In the genomic region with DNA sequence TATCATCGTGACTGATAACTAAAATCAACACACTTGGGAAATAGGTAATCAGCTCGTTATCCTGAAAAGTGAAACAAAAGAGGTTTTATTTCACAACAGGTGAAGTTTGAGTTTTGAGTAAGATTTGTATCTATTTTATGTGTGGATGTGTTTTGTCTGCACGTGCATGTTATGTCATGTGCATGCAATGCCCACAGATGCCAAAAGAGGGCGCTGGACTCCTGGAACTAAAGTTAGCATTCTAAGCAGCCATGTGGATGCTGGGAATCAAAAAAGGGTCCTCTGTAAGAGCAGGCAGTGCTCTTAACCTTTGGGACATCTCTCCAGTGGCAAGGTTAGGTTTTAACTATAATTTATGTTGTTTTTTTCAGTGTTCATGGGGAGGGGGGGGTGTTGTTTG, we compare ENCODE assay signal across 21 mouse cellular contexts. TPM values are rescaled to one million over a fixed set of nuclear protein-coding genes. Genes with fewer than 3 reads are reported as not detected.
DNase-seq lines count a peak whose midpoint lies in the region; ATAC-seq and TF ChIP-seq lines count a peak whose summit lies in the region.
"Had no signal": no experiment of that assay in that cellular context is flagged by ENCODE, and none has a peak within 500 bp of the region (broad histone marks: within the 10 kb centered on the region; RNA-seq: fewer than 3 reads in every experiment).

No protein-coding gene starts in this region.

- H3K4me2 ChIP-seq in kidney, postnatal 0 days (ENCODE audit: low read length), result no peak overlapping the region
- no peak overlapping the region for H3K4me2 ChIP-seq in kidney, embryonic 16.5 days (replicated peaks; ENCODE audit: low read depth, low read length)
- H3K4me2 ChIP-seq in stomach, postnatal 0 days (replicated peaks; ENCODE audit: low read depth), result no peak overlapping the region
- H3K4me2 ChIP-seq: limb, embryonic 13.5 days; midbrain, embryonic 11.5 days had no signal

- 0 out of 2 replicates have a peak, but pooled peaks cover 4% of the 10 kb centered on the region for H3K4me1 ChIP-seq in kidney, postnatal 0 days (replicated peaks; ENCODE audit: insufficient read depth, low read length)
- H3K4me1 ChIP-seq in kidney, embryonic 16.5 days (ENCODE audit: insufficient read depth, low read length), result peaks cover 18% of the 10 kb centered on the region; the same call in 1 of the 2 replicates
- H3K4me1 ChIP-seq in thymus, adult 2 months (replicated peaks; ENCODE audit: control insufficient read depth, insufficient read depth, low read length), result no peaks in the 10 kb centered on the region
- H3K4me1 ChIP-seq in stomach, postnatal 0 days (replicated peaks; ENCODE audit: control insufficient read depth, insufficient read depth), result no peaks in the 10 kb centered on the region
- H3K4me1 ChIP-seq: heart, embryonic 10.5 days had no signal

- H3K27me3 ChIP-seq in kidney, postnatal 0 days (ENCODE audit: insufficient read depth, low read length), result no peaks in the 10 kb centered on the region
- H3K27me3 ChIP-seq in kidney, embryonic 16.5 days (ENCODE audit: insufficient read depth, low read length), result peaks cover 5% of the 10 kb centered on the region; the same call in 1 of the 2 replicates
- no peaks in the 10 kb centered on the region for H3K27me3 ChIP-seq in thymus, adult 2 months (ENCODE audit: control insufficient read depth, insufficient read depth, low read length)
- H3K27me3 ChIP-seq in stomach, postnatal 0 days (ENCODE audit: control insufficient read depth, insufficient read depth, low read length), result no peaks in the 10 kb centered on the region

- H3K9ac ChIP-seq in kidney, postnatal 0 days (ENCODE audit: low read depth, low read length), result no peak overlapping the region
- no peak overlapping the region for H3K9ac ChIP-seq in kidney, embryonic 16.5 days (replicated peaks; ENCODE audit: low read length)
- no peak overlapping the region for H3K9ac ChIP-seq in stomach, postnatal 0 days (ENCODE audit: low read length)
- H3K9ac ChIP-seq: limb, embryonic 13.5 days had no signal

- no peaks in the 10 kb centered on the region for H3K9me3 ChIP-seq in kidney, postnatal 0 days (replicated peaks; ENCODE audit: low read length)
- H3K9me3 ChIP-seq in kidney, embryonic 16.5 days (ENCODE audit: low read length), result no peaks in the 10 kb centered on the region
- no peaks in the 10 kb centered on the region for H3K9me3 ChIP-seq in stomach, postnatal 0 days (ENCODE audit: control insufficient read depth, low read length)
- H3K9me3 ChIP-seq: embryonic facial prominence, embryonic 10.5 days; heart, embryonic 10.5 days; limb, embryonic 13.5 days had no signal

- TF ChIP-seq POLR2A in thymus, adult 2 months (IDR thresholded peaks at IDR 0.05; ENCODE audit: control insufficient read depth, extremely low read depth, insufficient read depth, low read length, poor library complexity), result no peak

- no peak overlapping the region for H3K4me3 ChIP-seq in kidney, postnatal 0 days (replicated peaks; ENCODE audit: low read depth, low read length)
- no peak overlapping the region for H3K4me3 ChIP-seq in kidney, embryonic 16.5 days (ENCODE audit: low read length)
- no peak overlapping the region for H3K4me3 ChIP-seq in thymus, adult 2 months (ENCODE audit: control insufficient read depth, insufficient read depth, low read length)
- H3K4me3 ChIP-seq in stomach, postnatal 0 days (ENCODE audit: low read depth, low read length), result no peak overlapping the region
- H3K4me3 ChIP-seq: embryonic facial prominence, embryonic 10.5 days; heart, embryonic 10.5 days; limb, embryonic 13.5 days; myocyte had no signal

- TF ChIP-seq EP300 in stomach, postnatal 0 days (optimal IDR thresholded peaks at IDR 0.05), result no peak

- no peaks in the 10 kb centered on the region for H3K36me3 ChIP-seq in kidney, postnatal 0 days (ENCODE audit: insufficient read depth, low read length)
- H3K36me3 ChIP-seq in kidney, embryonic 16.5 days (ENCODE audit: insufficient read depth, low read length), result no peaks in the 10 kb centered on the region
- H3K36me3 ChIP-seq in thymus, adult 2 months (ENCODE audit: control insufficient read depth, insufficient read depth, low read length), result no peaks in the 10 kb centered on the region
- no peaks in the 10 kb centered on the region for H3K36me3 ChIP-seq in stomach, postnatal 0 days (ENCODE audit: control insufficient read depth, insufficient read depth, low read length)
- H3K36me3 ChIP-seq: embryonic facial prominence, embryonic 10.5 days; heart, embryonic 10.5 days; limb, embryonic 13.5 days had no signal

- DNase-seq in kidney, postnatal 0 days (ENCODE audit: low spot score), result no peak
- peak; percentile 9 for DNase-seq in thymus, postnatal 0 days (ENCODE audit: low spot score)
- DNase-seq in thymus, adult 2 months, result no peak
- peak; percentile 61 for DNase-seq in MEL-GATA-1-ER (ENCODE audit: extremely low read depth, low read depth)
- no peak for DNase-seq in stomach, postnatal 0 days (ENCODE audit: low spot score)
- DNase-seq in spleen, postnatal 36 days (ENCODE audit: low spot score in 2 of 2), result no peak
- DNase-seq in layer of hippocampus, adult 9-10 months (ENCODE audit: low spot score), result no peak
- DNase-seq: cerebellum, adult 8-10 months; heart, postnatal 36 days; kidney, postnatal 25 days; lung, postnatal 14 days; right cerebral cortex, postnatal 14 days; thymus, postnatal 14 days had no signal

- WGBS in kidney, postnatal 0 days, result 84% methylated on average over 4 of the region's 4 CpGs
- 82% methylated on average over 4 of the region's 4 CpGs for WGBS in kidney, embryonic 16.5 days
- 87% methylated on average over 4 of the region's 4 CpGs for WGBS in thymus, adult 2 months
- 74% methylated on average over 4 of the region's 4 CpGs for WGBS in stomach, postnatal 0 days

- H3K27ac ChIP-seq in kidney, postnatal 0 days, result no peak overlapping the region
- H3K27ac ChIP-seq in kidney, embryonic 16.5 days (ENCODE audit: low read length), result no peak overlapping the region
- H3K27ac ChIP-seq in thymus, adult 2 months (ENCODE audit: control insufficient read depth, insufficient read depth, low read length), result no peak overlapping the region
- H3K27ac ChIP-seq in stomach, postnatal 0 days (replicated peaks), result no peak overlapping the region
- H3K27ac ChIP-seq: embryonic facial prominence, embryonic 10.5 days; heart, embryonic 10.5 days; limb, embryonic 13.5 days had no signal

- ATAC-seq in kidney, postnatal 0 days (replicated peaks; ENCODE audit: low FRiP score, low read depth), result no peak
- no peak for ATAC-seq in kidney, embryonic 16.5 days (ENCODE audit: low FRiP score, low TSS enrichment)
- ATAC-seq in stomach, postnatal 0 days (ENCODE audit: low FRiP score, low TSS enrichment), result no peak
- ATAC-seq: activated CD4-positive, CD25-positive, alpha-beta regulatory T cell, adult 4 months; inflammation-experienced regulatory T-cells, adult 6 months had no signal

- peak; percentile 36; the same call in 1 of the 2 replicates for TF ChIP-seq CTCF in kidney, postnatal 0 days (IDR thresholded peaks at IDR 0.05; ENCODE audit: low read depth)
- TF ChIP-seq CTCF in thymus, adult 2 months (IDR thresholded peaks at IDR 0.05; ENCODE audit: borderline replicate concordance, control insufficient read depth, extremely low read depth, insufficient read depth, low read length, poor library complexity), result no peak
- TF ChIP-seq CTCF in stomach, postnatal 0 days (IDR thresholded peaks at IDR 0.05; ENCODE audit: low read depth), result peak; percentile 25; the same call in 1 of the 2 replicates

RNA-seq across cellular contexts. Expression of a gene that starts 26.0 kb away (rescaled TPM):
- 0.36 and 0.43 TPM in 2 replicates for polyA plus RNA-seq in kidney, postnatal 0 days (2015; fragmentation: Nextera tagmentation; extraction: Ambion mirVana)
- 0.13 and 0.19 TPM in 2 replicates for polyA plus RNA-seq in kidney, embryonic 16.5 days (2015; fragmentation: Nextera tagmentation; extraction: Ambion mirVana)
- polyA plus RNA-seq in thymus, postnatal 0 days (2015; fragmentation: Nextera tagmentation; extraction: Ambion mirVana), result 0.06 and 0.09 TPM in 2 replicates
- 13.6 and 14.5 TPM in 2 replicates for polyA plus RNA-seq in thymus, adult 2 months (2012; rRNA removed)
- not detected in 2 replicates for polyA plus RNA-seq in stomach, postnatal 0 days (2015; fragmentation: Nextera tagmentation; extraction: Ambion mirVana)
- polyA plus RNA-seq: activated CD4-positive, CD25-positive, alpha-beta regulatory T cell, adult 4 months; embryonic facial prominence, embryonic 10.5 days; inflammation-experienced regulatory T-cells, adult 6 months; midbrain, embryonic 11.5 days had no signal

RNA-seq across cellular contexts. Expression of a gene that starts 53.3 kb away (rescaled TPM):
- 0.25 and 0.27 TPM in 2 replicates for polyA plus RNA-seq in kidney, postnatal 0 days (2015; fragmentation: Nextera tagmentation; extraction: Ambion mirVana)
- 0.67 and 0.91 TPM in 2 replicates for polyA plus RNA-seq in kidney, embryonic 16.5 days (2015; fragmentation: Nextera tagmentation; extraction: Ambion mirVana)
- 0.08 and 0.18 TPM in 2 replicates for polyA plus RNA-seq in thymus, postnatal 0 days (2015; fragmentation: Nextera tagmentation; extraction: Ambion mirVana)
- polyA plus RNA-seq in thymus, adult 2 months (2012; rRNA removed), result 0.04 and 0.05 TPM in 2 replicates
- polyA plus RNA-seq in stomach, postnatal 0 days (2015; fragmentation: Nextera tagmentation; extraction: Ambion mirVana), result 1.5 and 1.7 TPM in 2 replicates
- polyA plus RNA-seq: activated CD4-positive, CD25-positive, alpha-beta regulatory T cell, adult 4 months; inflammation-experienced regulatory T-cells, adult 6 months had no signal

Comparison
In these comparisons a context has a peak if more than half of its experiments do, and no peak if none do; other contexts are left out.
1. DNase-seq: peak in thymus, postnatal 0 days (single experiment) and MEL-GATA-1-ER (single experiment); none in kidney, postnatal 0 days (single experiment), thymus, adult 2 months (single experiment), stomach, postnatal 0 days (single experiment), spleen, postnatal 36 days (0 of 2) and layer of hippocampus, adult 9-10 months (single experiment).
2. RNA of a gene that starts 26.0 kb away (polyA plus RNA-seq): 13.6 to 14.5 TPM in thymus, adult 2 months; 0.36 to 0.43 TPM in kidney, postnatal 0 days, 0.13 to 0.19 TPM in kidney, embryonic 16.5 days, 0.06 to 0.09 TPM in thymus, postnatal 0 days and not detected in stomach, postnatal 0 days; every median in the first group is over 10 times any median in the second.